Mouse (Mus musculus) lung, postnatal 14 days (tissue): ENCODE measurements around the gene 1700016D06Rik.
"Not testable (repeated sequence)": the region's sequence is repeated elsewhere in the genome, so short reads cannot be mapped to it uniquely, and the experiment has no call there.

ENCODE experiments used
- DNase-seq: peaks from one replicate; pipeline ENCODE4 v3.0.0; 2021

The 1700016D06Rik gene

DNA sequence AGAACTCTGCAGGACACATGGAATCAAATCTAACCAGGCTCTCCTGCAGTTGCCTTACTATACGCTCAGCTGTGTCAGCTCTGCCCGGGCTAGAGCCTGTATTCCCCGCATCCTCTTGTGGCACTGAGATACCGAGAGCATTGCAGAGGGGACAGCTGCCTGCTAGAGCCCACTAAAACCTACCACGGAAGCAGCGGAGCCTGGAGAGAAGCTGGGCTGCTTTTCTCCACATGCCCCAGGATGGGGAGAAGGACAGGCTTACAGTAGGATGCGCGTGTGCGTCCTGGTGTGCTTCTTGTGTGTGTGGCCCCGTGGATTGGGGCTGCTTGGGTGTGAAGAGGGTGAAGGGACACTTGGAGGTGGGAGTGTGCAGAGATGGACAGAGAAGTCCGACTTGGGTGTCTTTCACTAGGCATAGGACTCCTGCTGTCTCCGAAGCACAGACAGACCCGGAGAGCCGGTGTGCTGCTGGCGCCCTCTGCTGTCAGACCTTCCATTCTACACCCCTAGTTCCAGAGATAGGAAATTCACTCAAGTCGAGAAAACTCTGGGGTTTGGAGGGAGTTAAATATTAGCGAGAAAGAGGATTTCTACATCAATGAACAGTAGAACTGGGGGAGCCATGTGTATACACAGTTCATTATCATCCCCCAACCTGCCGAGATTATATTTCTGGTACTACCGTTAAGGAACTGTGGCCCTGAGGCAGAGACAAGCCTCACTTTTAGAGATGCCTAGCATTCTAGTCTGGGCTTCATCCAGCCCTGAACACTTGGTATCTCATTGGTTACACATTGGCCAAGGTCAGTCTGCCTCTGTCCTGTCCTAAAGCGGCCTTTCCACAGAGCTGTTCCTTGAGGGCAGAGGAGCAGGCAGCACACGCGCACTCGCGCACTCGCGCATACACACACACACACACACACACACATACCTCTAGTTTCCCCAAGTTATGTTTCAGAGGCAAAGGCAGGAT is 517 bp downstream of the 1700016D06Rik start:
- DNase-seq = peak; percentile 86

DNA sequence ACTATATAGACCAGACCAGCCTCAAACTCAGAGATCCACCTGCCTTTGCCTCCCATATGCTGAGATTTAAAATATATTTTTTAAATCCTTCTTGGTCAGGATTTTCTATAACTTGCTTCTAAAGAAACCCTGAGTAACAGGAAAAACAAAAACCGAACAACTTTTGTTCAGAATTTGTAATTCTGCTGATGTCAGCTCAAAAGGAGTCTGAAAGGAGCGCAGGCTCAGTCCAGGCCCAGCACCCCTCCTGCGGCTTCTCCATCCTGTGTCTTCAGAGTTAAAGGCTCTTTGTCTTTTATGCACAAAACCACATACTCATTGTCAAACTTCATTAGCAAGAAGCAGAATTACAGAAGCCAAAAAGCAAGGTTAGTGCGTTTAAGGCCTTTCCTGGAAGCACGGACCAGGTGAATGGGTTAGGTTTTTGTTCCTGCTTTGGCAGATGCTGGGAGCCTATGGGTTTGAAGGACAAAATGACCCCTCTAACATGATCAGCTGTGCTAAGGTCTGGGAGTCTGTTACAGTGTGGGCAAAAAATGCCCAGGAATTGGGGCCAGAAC is 1.3 kb downstream of the 1700016D06Rik start:
- no peak for DNase-seq

DNA sequence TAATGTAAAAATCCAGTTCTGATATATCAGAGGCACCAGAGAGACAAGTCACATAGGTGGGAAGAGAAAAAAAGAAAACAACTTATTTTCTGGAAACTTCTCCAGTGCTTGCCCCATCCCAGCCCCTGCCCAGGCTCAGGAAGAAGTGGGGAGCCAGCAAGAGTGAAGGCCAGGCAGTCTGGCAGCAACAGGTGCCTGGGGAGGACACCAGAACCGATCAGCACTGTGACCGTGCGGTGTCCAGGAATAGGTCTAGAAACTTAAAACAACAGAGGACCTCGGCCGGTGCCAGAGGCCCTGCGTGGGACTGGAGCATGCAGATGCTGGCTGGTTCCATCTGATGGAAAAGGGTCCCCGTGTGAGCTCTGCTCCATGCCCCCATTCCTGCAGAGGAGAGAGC is 3.4 kb downstream of the 1700016D06Rik start:
- no peak for DNase-seq

DNA sequence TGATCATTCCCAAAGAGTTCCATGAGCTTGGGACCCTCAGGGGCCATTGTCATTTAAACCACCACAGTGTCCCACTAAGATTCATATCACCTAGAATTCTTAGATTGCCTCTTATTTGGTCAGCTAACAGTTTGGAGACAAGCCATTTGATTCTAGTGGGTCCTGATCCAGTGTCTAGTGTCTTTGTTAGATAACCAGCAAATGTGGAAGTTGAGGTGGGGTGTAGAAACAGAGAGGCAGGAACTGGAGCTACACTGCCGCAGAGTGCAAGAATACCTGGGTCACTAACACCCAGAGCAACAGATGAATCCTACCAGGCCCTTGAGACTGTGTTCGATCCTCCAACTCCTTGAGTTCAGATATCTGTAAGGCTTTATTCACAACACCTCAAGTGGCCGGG is 4.7 kb downstream of the 1700016D06Rik start:
- no peak for DNase-seq

DNA sequence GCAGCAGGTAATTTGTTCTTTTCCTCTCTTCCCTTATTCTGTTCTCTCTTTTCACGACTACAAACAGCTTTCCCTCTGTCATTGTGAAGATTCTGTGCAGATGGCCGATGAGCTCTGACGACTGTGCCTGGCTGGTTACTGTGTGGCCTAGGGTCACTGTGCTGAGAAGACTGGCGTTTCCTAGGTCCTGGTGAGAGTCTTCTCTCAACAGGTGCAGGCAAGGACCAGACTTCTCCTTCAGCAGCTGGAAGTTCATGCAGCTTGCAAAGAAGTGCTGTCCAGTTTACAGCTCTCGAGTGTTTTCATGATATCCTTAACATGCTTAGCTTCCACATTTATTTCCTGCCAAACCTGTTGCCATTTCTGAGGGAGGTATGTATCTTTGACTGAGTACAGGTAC is 6.9 kb downstream of the 1700016D06Rik start:
- DNase-seq = no peak

DNA sequence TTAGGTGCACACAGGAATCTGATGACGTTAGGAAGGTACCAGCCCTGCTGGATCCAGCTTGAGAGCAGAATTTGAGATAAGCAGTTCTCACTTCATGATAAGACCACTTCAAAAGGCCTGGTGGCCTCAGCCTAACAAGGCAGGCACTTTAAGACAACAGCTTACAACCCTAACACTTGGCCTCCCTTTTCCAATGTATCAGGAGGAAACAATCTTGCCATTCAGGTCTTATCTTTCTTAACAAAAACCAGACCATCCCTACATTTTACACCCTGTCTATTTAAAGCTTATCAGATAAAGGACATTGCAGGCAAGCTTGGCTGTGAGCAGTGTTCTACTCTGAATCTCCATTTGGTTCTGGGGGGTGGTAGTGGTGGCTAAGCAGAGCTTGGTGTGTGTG is 8.4 kb downstream of the 1700016D06Rik start:
- DNase-seq = no peak

DNA sequence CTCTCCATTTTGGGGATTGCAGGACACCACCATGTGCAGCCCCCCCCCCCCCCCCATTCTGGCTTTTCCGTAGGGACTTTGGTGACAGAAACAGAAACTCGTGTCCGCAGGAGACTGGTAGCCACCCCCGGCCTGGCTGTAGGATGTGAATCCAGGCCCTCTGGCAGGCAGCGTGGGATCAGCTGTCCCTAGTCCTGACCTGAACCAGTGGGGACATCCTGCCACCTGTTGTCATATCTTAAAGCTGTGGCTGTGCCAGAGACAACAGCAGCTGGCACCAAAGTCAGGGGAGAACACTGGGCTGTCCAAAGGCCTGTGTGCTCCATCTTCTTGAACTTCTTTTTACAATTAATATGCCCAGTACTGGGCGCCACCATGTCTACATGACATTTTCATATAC is 9.1 kb downstream of the 1700016D06Rik start:
- no peak for DNase-seq

DNA sequence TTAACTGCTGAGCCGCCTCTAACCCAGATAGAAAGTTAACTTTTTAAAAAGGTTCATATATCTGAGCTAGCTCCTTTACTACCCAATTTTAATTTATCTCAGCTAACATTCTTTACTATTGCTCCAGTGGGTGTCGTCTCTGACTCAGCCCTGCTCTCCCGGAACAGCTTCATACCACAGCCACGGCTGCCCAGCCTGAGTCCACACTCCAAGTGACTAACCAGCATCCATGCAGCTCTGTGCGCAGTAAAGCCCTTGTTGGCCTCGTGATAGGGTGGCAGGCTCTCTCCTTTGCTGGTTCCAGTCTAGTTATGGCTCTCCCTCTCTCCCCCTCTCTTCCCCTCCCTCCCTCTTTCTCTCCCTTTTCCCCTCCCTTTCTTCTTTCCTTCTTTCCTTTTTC is 9.6 kb downstream of the 1700016D06Rik start:
- DNase-seq = no peak

DNA sequence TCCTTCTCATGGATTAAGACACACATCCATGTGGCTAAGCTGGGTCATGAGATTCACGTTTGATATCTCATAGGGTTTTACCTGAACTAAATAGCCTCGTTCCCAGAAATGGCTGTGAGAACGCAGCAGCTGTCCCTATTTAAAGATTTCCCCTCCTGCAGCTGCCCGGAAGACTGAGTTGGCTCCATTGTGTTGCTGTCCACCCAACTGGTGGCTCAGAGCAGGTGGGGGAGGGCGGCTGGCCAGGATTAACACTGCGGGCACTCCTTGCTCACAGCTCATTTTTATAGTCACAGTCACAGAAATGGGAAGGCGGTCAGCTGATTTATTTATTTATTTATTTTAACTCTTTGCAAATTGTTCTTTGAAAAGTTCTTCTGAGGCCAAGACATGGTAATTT is 10.9 kb downstream of the 1700016D06Rik start:
- DNase-seq = no peak

DNA sequence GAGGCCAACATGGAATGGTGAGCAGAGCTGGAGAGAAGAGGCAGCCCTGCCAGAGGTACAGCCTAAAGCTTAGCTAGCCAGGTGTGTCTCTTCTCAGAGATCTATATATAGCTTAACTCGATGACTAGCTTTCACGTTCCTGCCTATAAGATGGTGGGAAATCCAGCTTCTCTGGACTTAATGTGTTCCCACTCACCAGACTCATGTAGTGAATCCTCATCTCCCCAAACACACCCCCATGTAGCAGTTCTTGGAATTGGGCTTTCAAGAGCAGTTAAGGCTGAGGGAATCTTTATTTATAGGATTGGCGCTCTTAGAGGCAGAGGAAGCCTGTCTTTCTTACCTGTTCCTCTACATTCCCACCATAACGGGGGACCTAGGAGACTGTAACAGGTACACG is 13.6 kb downstream of the 1700016D06Rik start:
- no peak for DNase-seq

DNA sequence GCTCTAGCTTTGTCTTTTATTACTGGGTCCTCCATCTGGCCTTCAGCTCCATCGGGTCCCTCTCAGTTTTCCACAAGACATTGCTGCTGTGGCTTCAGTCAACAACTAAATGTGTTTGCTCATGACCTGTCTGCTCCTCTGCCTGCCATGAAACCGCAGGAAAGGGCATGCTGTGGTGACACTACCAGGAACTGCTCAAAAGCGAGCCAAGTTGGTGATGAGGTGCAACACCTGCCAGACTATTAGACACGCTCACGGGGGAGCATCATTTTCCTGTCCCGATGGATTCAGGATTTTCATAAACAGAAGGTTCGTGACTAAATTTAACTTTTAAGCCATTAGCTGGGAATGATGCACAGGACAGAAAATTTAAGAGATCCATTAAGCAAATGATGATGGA is 16.3 kb downstream of the 1700016D06Rik start:
- DNase-seq = no peak

DNA sequence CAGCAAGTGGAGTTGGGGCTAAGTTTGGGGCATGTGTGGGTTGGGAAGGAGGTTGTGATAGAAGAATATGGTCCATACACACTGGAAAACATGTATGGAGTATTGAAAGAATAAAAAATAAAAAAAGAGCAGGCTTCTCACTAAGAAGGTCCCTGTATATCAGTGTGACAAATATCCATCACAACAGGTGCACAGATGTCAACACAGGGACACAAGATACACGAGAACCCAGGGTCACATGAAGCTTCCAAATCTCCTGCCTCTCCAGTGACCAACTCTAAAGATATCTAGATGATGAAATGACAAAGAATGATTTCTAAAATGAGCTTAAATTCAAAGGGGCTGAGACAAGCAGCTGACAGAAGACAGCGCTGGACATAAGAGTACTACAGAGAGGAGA is 32.6 kb downstream of the 1700016D06Rik start:
- no peak for DNase-seq

DNA sequence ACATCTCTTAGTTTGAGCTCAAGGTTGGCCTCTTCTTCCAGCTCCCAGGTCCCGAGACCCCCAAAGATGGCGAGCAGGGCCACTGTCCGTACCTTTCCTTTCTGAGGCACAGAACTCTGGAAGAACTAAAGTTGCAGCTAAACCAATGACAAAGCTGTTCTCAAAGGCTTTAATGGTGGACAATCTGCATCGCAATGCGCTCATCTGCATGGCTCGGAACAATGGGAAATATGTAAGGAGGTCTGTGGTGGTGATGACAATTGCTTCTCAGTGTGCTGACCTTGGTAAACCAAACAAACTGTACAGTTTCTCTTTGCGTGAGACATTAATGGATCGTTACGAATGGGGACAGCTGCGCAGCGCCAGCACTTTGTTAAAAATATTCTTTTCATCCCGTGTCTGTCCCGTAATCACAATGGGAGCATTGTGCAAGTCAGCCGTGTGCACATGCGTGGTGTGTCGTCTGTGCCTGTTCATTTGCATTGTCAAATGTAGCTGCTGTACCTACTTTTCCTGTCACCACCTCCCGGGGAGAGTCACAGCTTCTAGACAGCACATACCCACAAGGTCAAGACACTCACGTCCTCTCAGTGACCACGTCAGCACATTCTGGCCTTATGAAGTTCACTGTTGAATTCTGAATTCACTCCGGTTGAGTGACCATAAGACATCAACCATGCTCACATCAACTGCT is 34.7 kb downstream of the 1700016D06Rik start:
- DNase-seq = not testable (repeated sequence)

DNA sequence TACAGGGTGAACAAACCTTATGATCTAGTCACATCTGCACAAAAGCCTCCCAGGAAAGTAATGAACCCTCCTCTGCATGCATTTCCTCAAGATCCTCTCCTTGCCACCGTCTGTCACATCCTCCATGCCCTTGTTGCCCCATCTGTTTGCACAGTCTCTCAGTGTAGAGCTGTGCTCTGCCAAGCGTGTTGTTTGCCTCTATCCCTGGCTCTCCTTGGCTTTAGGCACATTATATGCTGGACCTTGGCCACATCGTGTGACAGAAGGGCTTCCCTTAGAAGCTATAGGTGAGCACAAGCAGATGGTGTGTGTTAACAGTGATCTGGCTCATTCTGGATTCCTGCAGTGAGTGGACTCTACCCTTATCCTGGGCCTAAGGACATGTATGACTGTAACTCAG is 38.9 kb downstream of the 1700016D06Rik start:
- no peak for DNase-seq

DNA sequence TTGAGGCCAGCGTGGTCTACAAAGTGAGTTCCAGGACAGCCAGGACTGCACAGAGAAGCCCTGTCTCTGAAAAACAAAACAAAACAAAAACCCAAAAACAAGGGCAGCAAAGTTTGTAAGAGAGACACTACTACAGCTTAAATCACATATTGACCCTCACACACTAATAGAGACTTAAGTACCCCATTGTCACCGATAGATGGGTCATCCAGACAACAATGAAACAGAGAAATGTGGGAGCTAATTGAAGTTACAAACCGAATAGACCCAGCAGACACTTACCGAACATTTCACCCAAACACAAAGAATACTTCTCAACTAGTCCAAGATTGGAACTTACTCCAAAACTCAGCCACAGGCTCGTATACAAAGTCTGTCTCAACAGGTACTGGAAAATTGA is 50.8 kb downstream of the 1700016D06Rik start:
- no peak for DNase-seq

DNA sequence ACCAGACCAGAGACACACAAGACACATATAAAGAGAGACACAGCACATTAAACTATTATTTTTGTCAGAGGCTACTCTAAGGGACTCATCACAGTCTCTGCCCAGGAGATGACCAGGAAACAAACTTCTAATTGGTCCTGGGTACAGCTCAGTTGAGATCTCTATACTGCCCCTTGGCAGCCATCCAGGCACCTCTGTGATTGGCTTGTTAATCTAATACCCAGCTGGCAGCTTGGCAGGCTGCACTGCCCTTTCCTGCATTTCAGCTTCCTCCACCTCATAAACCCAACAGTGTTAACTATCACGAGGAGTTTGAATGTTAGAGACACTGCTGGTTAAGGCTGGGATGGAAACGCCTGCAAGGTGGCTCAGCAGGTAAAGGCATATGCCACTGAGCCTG is 57.7 kb downstream of the 1700016D06Rik start:
- no peak for DNase-seq

DNA sequence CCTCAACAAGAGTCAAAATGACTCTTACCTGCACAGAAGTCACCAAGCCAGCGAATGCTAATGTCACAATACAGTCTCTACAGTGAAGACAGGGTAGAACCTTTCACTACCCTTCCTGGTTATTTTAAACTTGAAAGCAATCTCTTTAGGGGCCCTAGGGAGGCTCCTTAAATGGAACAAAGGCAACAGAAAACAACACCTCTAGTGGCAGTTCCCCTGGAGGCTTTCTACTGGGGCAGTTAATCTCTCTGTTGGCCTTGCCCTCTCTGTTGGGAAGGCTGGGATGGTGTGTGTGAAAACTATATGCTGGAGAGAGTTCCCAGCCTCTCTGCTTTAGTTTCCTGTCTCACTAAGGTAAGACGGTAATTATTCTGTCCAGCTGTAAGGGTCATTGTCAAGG is 60.3 kb downstream of the 1700016D06Rik start:
- no peak for DNase-seq

DNA sequence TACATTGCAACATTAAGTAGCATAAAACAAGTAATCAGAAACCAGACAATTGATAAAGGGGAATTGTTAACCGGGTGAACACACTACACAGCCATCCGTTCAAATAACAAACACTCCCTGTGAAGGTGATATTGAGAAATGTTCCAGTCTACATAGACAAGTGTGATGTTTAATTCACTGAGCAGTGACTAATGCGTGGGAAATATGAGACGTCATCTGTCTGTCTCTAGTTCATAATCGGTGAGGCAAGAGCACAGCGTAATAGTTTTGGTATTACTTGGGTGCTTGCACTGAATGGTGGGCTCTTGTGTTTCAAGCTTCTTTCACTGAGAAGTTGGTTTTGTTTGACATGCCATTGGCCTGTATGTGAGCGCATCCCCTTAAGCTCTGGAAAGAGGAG is 63.3 kb downstream of the 1700016D06Rik start:
- DNase-seq = no peak

DNA sequence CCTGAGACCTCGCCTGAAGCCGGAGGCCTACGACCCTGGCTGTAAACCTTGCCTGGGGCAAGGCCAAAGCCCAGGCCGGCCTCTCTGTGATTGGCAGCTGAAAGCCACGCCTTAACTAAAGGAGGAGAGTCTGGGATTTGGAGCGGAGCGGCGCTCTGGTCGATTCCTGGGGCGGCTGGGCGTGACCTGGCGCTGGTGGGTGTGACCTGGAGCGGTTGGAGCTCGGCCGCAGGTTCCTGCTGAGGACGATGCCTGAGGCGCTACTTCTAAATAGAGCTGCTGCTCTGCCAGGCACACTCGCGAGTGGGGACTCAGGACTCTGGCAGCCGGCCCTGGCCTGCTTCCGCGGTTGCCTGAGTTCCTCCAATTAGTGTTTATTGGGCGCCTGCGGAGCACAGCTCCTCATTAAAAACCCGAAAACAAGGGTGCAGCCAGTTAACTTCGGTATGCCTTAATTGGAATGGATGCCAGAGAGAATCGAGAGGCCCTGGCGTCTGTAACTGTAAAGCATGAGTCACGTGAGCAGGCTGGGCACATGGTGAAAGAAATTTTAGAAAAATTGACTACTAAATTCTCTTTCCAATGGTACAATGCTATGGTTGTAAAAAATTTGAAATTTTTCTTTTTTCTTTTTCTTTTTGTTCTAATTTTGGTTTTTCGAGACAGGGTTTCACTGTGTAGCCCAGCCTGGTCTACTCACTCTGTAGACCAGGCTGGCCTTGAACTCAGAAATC is 64.4 kb downstream of the 1700016D06Rik start:
- DNase-seq = peak; percentile 82

DNA sequence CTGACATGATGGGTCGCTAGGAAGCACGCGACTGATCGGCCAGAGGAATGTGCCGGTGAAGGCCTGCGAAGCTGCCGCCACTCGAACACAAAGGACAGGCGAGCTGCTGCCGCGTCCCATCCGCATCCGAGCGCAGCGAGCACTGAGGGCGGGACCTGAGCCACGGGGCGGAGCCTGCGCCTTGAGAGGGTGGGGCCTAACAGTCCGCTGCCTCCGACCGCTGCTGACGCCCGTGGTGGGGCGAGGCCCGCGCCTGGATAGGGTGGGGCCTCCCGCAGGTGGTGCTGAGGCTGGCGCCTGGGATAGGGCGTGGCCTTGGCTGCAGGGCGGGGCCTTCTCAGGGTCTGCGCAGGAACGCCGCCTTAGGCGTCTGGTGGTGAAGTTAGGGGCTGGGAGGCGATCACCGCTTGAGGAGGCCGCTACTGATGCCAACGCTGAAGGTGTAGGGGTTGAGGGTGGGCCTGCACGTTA is 65.2 kb downstream of the 1700016D06Rik start, which contains the start of gene Ankrd10:
TSS of gene Ankrd10 (minus strand) at position 147 of the 471 bp plus-strand sequence.
- DNase-seq = peak; percentile 97

DNA sequence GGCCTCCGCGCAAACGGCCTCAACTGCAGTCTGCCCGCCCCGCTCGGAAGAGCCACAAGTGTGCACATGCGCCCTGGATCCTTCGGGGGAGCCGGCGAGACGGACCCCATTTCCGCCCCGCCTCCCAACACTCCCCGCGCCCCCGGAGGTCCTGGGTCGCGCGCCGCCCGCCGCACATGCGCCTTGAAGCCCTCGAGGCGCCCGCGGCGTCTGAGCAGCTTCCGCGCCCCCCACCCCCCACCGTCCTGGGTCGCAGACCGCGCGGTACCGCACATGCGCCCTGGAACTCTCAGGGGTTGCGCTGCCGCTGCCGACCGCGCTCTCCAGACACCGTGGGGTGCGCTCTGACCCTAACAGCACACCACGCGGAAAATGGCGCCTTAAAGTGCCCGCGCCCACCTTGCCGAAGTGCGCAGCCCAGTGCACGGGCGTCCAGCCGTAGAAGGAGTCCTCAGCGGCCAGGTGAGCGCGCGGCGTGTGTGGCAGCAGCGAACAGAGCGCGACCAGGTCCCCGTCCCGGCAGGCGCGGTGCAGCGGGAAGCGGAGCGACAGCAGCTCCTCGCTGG is 65.8 kb downstream of the 1700016D06Rik start:
- peak; percentile 87 for DNase-seq

DNA sequence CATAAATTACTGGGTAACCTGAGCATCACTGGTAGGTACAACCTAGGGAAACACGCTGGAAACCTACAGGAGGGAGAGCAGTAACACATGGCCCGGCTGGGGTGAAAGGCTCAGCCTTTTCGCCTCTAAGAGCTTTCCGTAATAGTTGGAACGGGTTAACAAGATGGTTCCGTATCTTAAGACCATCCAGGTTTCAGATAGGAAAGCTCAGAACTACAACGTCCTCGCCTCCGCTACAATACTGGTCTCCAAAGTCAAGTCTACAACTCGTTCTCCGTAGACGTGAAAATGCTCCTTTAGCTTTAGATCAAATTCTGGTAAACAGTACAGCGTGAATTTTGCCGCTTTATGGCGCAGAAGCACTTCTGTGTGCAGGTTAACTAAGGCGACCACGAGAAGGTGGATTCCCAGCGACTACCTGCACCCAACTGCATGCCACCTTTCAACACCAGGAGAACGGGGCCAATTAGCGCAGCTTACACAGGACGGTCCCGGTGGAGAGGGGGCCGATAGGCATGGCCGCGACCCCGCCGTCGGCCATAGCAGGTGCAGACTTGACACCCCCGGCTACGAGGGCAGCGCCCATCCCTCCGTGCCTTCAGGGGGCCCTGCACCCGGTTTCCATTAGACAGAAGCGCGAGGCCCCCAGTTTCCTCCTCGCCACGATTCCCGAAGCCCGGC is 66.4 kb downstream of the 1700016D06Rik start:
- DNase-seq = no peak
